Mouse (Mus musculus) splenic B cell, adult 2 months (primary cell): ENCODE measurements around the gene Gm42674.

Source experiments
- DNase-seq: peaks from one replicate; pipeline ENCODE4 v3.0.0-alpha.2; 2011; ENCODE audit warnings: low read depth, low spot score
- H3K27me3 ChIP-seq: 2 replicates; pipeline ENCODE4 v1.6.1; 2012; ENCODE audit warnings: mild to moderate bottlenecking, low read length, moderate library complexity, mixed read lengths; ENCODE audit not compliant: control insufficient read depth, poor library complexity, insufficient read depth, severe bottlenecking
- H3K36me3 ChIP-seq: 2 replicates; pipeline ENCODE4 v1.6.1; 2012; ENCODE audit warnings: mild to moderate bottlenecking, low read length, moderate library complexity, mixed read lengths; ENCODE audit not compliant: control insufficient read depth, poor library complexity, insufficient read depth, severe bottlenecking

Gene Gm42674

GRCm38 (mm10) chr3:90625496-90625895 is 23.8 kb downstream of the Gm42674 start:
- DNase-seq = no peak
- Histone ChIP-seq H3K36me3 (no peaks in the 10 kb centered on the region), H3K27me3 (no peaks in the 10 kb centered on the region)

DNA sequence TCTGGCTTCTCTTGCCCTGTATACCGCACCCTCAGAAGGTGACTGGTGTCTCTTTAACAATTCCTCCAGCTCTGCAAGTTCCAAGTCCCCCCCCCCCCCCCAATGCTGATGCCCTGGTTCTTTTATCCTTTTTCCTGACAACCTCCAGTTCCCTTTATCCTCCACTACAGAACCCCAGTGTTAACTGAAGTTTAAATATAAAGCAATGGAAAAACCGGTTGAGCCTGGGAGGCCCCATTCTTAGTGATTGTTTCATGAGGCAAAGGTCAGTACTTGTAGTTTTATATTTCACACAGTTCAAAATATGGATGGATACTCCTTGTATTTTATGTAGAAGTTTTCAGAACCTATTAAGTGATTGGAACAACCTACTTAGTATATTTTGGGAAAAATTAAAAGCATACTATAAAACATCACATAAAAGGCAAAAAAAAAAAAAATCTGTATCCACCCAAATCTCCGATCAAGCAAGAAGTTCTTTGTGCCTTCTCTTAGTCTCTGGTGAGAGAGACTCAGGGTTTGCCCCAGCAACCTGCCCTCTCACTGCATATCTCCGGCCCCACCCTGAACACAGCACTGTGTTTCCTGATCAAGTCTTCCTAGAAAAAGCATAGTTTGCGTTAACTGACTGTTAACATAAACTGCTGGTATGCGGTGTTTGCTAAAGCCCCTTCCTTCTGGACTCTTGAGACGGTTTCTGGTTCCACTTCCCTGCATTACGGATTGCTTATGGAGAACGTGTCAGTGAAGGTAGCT is 24.7 kb downstream of the Gm42674 start:
- DNase-seq = no peak
- H3K27me3 ChIP-seq = no peaks in the 10 kb centered on the region
- H3K36me3 ChIP-seq = no peaks in the 10 kb centered on the region

DNA sequence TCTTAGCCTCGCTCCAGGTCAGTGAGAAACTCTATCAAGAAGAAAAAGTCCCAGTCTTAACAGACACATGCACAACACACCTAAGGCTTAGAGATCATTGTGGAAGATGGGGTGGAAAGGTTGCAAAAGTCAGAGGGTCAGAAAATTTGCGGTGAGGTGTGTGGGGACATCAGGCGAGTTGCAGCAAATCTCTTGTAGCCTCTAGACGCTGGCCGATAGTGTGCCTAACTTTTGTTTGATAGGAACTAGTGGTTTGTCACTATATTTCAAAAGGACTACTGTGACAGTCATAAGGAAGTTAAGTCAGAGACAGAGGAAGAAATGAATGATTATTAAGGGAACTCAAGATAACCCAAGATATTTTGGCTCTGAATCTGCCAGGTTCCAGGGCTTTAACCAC is 25.7 kb downstream of the Gm42674 start:
- DNase-seq = no peak
- no peaks in the 10 kb centered on the region for H3K36me3 ChIP-seq

DNA sequence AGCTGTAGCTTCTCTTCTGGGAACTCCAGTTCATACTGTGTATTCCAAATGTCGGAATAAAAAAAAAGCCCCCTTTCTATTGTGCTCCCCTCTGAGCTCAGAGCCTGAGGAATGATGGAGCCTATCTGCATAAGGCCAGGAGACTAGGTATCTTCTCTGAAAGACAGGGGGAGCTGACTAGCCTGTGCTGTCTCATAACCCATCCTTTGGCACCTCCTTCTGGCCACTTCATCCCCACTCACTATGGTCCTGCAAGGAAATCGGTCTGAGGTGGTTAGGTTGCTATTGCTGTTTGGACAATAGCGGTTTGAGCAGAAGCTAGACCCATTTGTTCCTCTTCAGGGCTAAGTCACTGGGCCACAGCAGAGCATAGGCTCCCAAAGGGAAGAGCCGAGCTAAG is 26.1 kb downstream of the Gm42674 start:
- Histone ChIP-seq H3K36me3 (no peaks in the 10 kb centered on the region), H3K27me3 (no peaks in the 10 kb centered on the region)
- DNase-seq = peak; percentile 63

More for the DNA sequence above, 25.7 kb downstream of the Gm42674 start:
- no peaks in the 10 kb centered on the region for H3K27me3 ChIP-seq

DNA sequence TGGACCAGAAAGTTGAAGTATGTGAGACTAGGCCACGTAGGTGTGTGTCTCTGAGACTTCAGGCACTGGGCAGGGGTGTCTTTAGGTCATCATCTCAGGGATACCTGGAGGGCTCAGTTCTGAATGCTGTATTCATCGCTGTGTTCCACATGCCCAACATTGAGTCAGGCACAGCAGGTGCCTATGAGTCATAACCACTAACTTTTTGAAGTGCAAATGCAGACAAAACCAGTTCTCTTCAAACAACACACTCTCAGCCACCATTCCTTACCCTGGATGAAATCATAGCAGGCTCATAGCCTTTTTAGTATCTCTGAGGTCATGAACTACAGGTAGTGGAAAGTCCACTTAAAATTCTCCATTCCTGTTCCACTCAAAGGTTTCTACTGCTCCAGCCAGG is 27.6 kb downstream of the Gm42674 start:
- DNase-seq = no peak
- Histone ChIP-seq H3K27me3 (no peaks in the 10 kb centered on the region), H3K36me3 (no peaks in the 10 kb centered on the region)

DNA sequence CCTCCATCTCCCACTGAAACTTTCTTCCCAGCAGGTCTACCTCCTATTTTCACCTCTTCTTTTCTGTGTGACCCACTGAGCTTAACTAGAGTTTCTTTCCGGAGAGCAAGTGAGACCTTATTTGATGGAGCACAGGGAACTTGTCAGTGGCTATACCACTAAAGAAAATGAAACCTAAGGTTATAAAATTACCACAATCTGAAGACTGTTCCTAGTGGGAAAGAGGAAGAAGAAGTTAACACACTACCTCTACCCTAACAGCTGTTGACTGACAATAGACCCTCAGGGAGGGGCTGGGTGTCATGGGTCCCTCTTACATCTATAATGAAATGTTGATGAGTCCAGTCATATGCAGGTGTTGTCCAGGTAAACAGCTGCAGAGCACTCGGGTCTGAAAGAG is 30.3 kb downstream of the Gm42674 start:
- DNase-seq = no peak
- Histone ChIP-seq H3K36me3 (no peaks in the 10 kb centered on the region), H3K27me3 (no peaks in the 10 kb centered on the region)

- Histone ChIP-seq H3K36me3 (no peaks in the 10 kb centered on the region), H3K27me3 (no peaks in the 10 kb centered on the region)
- DNase-seq = no peak
Observed at GRCm38 (mm10) chr3:90638511-90639275, 37.0 kb downstream of the Gm42674 start.

GRCm38 (mm10) chr3:90639511-90640154 is 37.9 kb downstream of the Gm42674 start:
- peak; percentile 75 for DNase-seq
- Histone ChIP-seq H3K36me3 (no peaks in the 10 kb centered on the region), H3K27me3 (no peaks in the 10 kb centered on the region)

GRCm38 (mm10) chr3:90640981-90641380 is 39.3 kb downstream of the Gm42674 start:
- no peaks in the 10 kb centered on the region for H3K36me3 ChIP-seq
- no peaks in the 10 kb centered on the region for H3K27me3 ChIP-seq
- DNase-seq = no peak

DNA sequence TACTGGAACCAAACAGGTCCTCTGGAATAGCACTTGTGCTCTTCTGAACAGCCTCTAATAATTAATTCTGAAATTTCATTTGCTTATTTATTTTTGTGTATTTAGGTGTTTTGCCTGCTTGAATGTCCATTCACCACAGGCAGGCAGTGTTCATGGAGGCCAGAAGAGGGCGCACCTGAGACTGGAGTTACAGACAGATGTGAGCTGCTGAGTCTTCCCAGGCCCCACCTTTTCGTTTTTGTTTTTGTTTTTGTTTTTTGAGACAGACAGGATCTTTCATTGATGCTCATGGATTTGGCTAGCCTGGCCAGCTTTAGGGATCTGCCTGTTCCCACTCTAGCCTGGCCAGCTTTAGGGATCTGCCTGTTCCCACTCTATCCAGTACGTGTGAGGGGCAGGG is 42.5 kb downstream of the Gm42674 start:
- DNase-seq = peak; percentile 69
- H3K27me3 ChIP-seq = no peaks in the 10 kb centered on the region; the same call in 1 of the 2 replicates
- no peaks in the 10 kb centered on the region for H3K36me3 ChIP-seq

DNA sequence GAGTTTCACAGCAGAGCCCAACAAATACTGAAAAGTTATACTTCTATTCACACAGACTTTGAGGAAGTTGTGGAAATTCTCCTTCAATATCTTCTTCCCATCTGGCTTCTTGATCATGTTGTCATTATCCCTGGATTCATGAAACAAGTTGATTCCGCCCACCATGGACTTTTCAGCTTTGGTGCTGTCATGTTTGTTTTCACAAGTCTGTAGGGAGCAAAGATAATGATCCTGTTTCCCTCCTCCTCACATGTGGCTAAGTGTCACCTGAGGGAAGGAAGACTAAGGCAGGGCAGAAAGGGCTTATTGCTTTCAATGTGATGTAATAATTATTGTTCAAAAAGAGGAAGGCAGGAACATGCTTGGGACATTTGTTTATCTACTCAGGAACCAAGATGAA is 45.6 kb downstream of the Gm42674 start:
- Histone ChIP-seq H3K27me3 (no peaks in the 10 kb centered on the region; the same call in 1 of the 2 replicates), H3K36me3 (no peaks in the 10 kb centered on the region)
- DNase-seq = no peak

DNA sequence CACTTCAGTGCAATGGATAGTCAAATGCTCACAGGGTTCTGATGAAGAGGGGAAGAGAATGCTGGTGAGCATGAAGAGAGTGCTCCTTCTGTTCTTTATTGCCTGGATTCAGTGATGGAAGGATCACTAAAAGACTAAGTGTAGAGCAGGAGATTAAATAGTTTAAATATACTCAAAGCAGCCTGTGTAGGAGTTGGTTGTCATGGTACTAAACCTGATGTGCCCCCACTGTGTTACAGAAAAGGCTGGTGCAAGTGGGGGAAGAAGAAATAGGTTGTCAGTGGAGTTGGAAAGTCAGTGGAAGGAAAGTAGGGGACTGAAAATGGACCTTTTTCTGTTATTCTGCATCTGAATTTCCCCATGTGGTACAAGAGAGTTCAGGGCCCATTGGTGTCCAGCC is 47.3 kb downstream of the Gm42674 start:
- no peak for DNase-seq
- Histone ChIP-seq H3K27me3 (no peaks in the 10 kb centered on the region; the same call in 1 of the 2 replicates), H3K36me3 (no peaks in the 10 kb centered on the region)

DNA sequence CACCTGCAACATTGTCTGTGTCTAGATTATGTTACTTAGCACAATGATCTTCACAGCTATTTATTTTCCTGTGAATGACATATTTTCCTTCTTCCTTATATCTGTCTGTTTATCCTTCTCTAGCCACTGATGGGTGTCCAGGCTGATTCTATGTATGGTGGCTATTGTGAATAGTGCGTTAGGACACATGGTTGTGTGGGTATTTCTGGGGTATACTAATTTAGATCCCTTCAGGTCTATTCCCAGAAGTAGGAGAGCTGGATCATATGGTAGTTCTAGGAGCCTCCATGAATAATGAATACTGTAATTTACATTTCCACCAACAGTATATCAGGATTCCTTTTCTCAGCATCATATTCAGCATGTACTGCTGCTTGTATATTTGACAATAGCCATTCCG is 48.1 kb downstream of the Gm42674 start:
- H3K36me3 ChIP-seq = no peaks in the 10 kb centered on the region
- H3K27me3 ChIP-seq = no peaks in the 10 kb centered on the region; the same call in 1 of the 2 replicates
- no peak for DNase-seq

GRCm38 (mm10) chr3:90652878-90653508 is 51.3 kb downstream of the Gm42674 start:
- Histone ChIP-seq H3K36me3 (no peaks in the 10 kb centered on the region), H3K27me3 (no peaks in the 10 kb centered on the region; the same call in 1 of the 2 replicates)
- peak; percentile 74 for DNase-seq
